Mouse (Mus musculus) liver, adult 2 months (tissue): Measurements from ENCODE around the gene Kti12.

Experiments
- CTCF ChIP-seq: fragments of 200-500 bp; IDR thresholded peaks from 2 replicates; pipeline ENCODE4 v1.5.1; 2011; ENCODE audit warnings: low read depth, low read length, control low read depth
- POLR2A ChIP-seq: fragments of 200-500 bp; IDR thresholded peaks from 2 replicates; pipeline ENCODE4 v1.6.1; 2011; ENCODE audit warnings: low read length, control low read depth; ENCODE audit not compliant: insufficient read depth; ENCODE audit errors: extremely low read depth

GRCm38 (mm10) chr4:108803535-108803934, 44.0 kb upstream of the Kti12 start:
- TF ChIP-seq CTCF (no peak), POLR2A (no peak)
